Mouse (Mus musculus): ENCODE measurements around the gene Fubp1. TPM values are rescaled to one million over a fixed set of nuclear protein-coding genes. Genes with fewer than 3 reads are reported as not detected.

The Fubp1 gene
- polyA plus RNA-seq, 1 experiment, result 18.4 TPM

DNA sequence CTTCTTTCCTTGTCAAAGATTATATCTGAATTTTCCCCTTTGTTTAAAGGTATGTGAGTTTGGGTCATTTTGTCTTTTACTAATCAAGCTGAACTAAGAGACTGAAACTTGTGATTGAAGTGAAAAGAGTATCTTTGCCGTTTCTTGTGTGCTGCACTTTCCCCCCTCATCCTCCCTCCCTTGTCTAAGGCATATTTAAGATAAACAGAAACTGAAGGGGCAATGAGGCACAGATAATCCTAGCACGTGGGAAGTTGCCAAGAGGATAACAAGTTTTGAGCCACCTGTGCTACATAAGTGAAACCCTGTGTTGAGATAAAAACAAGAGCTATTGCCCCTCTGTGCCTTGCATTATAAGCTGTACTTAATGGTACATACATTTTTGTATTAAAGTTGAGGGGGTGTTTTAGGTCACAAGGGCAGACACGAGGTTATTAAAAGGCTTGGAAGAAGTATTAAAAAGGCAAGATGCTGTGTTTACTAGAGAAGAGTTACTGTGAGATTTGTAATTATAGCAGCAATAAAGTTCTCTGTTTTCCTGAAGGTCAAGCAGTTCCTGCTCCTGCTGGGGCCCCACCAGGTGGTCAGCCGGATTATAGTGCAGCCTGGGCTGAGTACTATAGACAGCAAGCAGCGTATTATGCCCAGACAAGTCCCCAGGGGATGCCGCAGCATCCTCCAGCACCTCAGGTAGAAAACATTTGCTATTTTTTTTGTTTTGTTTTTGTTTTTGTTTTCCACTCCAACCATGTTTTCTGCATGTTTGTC, 21.3 kb downstream of the Fubp1 start:
- 44% methylated on average over 6 of the region's 6 CpGs for WGBS
- H3K27ac ChIP-seq (ENCODE audit: insufficient read depth, low read depth, low read length), result no peak overlapping the region

DNA sequence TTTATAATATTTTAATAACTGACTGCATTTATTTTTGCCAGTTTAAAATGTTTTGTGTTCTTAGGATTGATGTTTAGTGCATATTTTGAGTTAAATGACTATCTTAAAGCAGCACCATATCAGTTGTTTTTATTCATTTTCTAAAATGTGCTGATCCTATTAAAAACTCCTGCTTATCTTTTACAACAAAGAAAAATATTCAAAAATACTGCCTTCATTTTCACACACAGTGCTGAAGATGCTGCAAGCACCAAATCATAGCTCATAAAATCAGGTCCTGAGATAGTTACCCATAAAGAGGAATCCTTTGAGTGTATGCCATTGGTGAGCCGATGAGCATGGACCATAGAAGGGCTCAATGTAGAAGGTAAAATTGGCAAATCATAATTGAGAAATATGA, 25.0 kb downstream of the Fubp1 start:
- TF ChIP-seq CTCF (IDR thresholded peaks at IDR 0.05; ENCODE audit: extremely low read depth, insufficient read length, insufficient replicate concordance, low read depth, low read length), result no peak
- no peak for TF ChIP-seq POLR2A (IDR thresholded peaks at IDR 0.05; ENCODE audit: low read depth, low read length)
- 89% methylated on average over 1 of the region's 1 CpGs for WGBS

More for the DNA sequence above, 21.3 kb downstream of the Fubp1 start:
- TF ChIP-seq CTCF (IDR thresholded peaks at IDR 0.05; ENCODE audit: extremely low read depth, insufficient read length, insufficient replicate concordance, low read depth, low read length) (no peak), POLR2A (IDR thresholded peaks at IDR 0.05; ENCODE audit: low read depth, low read length) (no peak)
- no peaks in the 10 kb centered on the region for H3K4me1 ChIP-seq (ENCODE audit: control insufficient read depth, insufficient read depth, insufficient read length, low read length)
- H3K4me3 ChIP-seq (ENCODE audit: low read depth, low read length), result no peak overlapping the region
- peaks cover 34% of the 10 kb centered on the region for H3K36me3 ChIP-seq (ENCODE audit: control insufficient read depth, insufficient read depth, low read length)
- H3K27me3 ChIP-seq (ENCODE audit: control insufficient read depth, insufficient read depth, low read length), result no peaks in the 10 kb centered on the region

DNA sequence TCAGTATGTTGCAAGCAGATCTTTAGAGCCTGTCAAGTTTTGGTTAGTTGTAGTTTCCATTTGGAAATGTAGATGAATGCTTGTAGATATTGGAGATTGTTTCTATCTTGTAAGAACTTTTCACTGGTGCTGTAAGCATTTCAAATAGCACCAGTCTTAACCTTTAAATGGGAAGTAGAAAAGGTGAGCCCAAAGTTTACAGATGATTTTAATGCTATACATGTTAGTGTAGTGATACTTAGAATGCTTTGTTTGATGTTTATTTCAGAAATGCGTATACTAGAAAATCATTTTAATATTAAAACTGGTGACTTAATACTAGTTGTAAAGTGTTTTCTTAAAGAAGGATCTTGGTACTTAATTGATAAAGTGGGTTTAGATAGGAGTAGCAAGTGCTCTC, 25.6 kb downstream of the Fubp1 start:
- Histone ChIP-seq H3K27ac (ENCODE audit: insufficient read depth, low read depth, low read length) (no peak overlapping the region), H3K4me3 (ENCODE audit: low read depth, low read length) (no peak overlapping the region), H3K27me3 (ENCODE audit: control insufficient read depth, insufficient read depth, low read length) (no peaks in the 10 kb centered on the region), H3K4me1 (ENCODE audit: control insufficient read depth, insufficient read depth, insufficient read length, low read length) (peaks cover 6% of the 10 kb centered on the region), H3K36me3 (ENCODE audit: control insufficient read depth, insufficient read depth, low read length) (peaks cover 22% of the 10 kb centered on the region)
- WGBS, result 97% methylated on average over 1 of the region's 1 CpGs
- TF ChIP-seq POLR2A (IDR thresholded peaks at IDR 0.05; ENCODE audit: low read depth, low read length) (no peak), CTCF (IDR thresholded peaks at IDR 0.05; ENCODE audit: extremely low read depth, insufficient read length, insufficient replicate concordance, low read depth, low read length) (no peak)

More for the DNA sequence above, 25.0 kb downstream of the Fubp1 start:
- Histone ChIP-seq H3K4me3 (ENCODE audit: low read depth, low read length) (no peak overlapping the region), H3K36me3 (ENCODE audit: control insufficient read depth, insufficient read depth, low read length) (peaks cover 24% of the 10 kb centered on the region), H3K27ac (ENCODE audit: insufficient read depth, low read depth, low read length) (no peak overlapping the region), H3K27me3 (ENCODE audit: control insufficient read depth, insufficient read depth, low read length) (no peaks in the 10 kb centered on the region), H3K4me1 (ENCODE audit: control insufficient read depth, insufficient read depth, insufficient read length, low read length) (peaks cover 3% of the 10 kb centered on the region)

DNA sequence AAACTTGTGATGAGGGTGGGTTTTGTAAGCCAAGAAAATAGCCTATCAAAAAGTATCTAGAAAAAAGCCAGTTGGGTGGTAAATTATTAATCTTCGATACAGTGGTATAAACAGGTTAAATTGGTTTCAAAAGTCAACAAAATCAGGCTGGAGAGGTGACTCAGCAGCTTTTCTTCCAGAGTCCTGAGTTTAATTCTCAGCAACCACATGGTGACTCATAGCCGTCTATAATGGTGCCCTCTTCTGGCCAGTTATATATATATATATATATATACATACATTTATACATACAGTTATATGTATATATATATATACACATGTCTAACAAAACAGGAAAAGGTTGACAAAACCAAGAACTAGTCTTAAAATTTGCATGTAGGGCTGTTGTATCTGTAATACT, 28.6 kb downstream of the Fubp1 start:
- no peak overlapping the region for H3K27ac ChIP-seq (ENCODE audit: insufficient read depth, low read depth, low read length)
- 7% methylated on average over 2 of the region's 2 CpGs for WGBS
- peaks cover 7% of the 10 kb centered on the region for H3K4me1 ChIP-seq (ENCODE audit: control insufficient read depth, insufficient read depth, insufficient read length, low read length)
- H3K36me3 ChIP-seq (ENCODE audit: control insufficient read depth, insufficient read depth, low read length), result peaks cover 16% of the 10 kb centered on the region
- H3K27me3 ChIP-seq (ENCODE audit: control insufficient read depth, insufficient read depth, low read length), result no peaks in the 10 kb centered on the region
- TF ChIP-seq CTCF (IDR thresholded peaks at IDR 0.05; ENCODE audit: extremely low read depth, insufficient read length, insufficient replicate concordance, low read depth, low read length), result no peak
- no peak for TF ChIP-seq POLR2A (IDR thresholded peaks at IDR 0.05; ENCODE audit: low read depth, low read length)
- H3K4me3 ChIP-seq (ENCODE audit: low read depth, low read length), result no peak overlapping the region

DNA sequence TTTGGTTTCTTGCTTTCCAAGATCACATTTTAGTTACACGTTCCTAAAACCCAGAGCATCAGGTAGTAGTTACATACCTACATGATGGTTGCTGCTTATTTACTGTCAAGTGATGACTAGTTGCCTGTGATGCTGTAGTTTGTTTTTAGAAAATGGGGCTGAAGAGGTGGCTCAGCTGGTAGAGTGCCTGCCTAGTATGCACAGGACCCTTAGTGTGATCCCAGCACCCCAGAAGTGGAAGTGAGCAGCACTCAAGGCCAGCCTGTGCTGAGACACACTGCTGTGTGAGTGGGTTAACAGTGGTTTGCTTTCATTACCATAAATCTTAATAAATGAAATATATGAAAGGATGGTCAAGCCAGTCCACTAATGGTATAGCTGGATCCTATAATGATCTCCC, 29.4 kb downstream of the Fubp1 start:
- Histone ChIP-seq H3K4me3 (ENCODE audit: low read depth, low read length) (no peak overlapping the region), H3K27me3 (ENCODE audit: control insufficient read depth, insufficient read depth, low read length) (no peaks in the 10 kb centered on the region), H3K4me1 (ENCODE audit: control insufficient read depth, insufficient read depth, insufficient read length, low read length) (peaks cover 7% of the 10 kb centered on the region), H3K36me3 (ENCODE audit: control insufficient read depth, insufficient read depth, low read length) (peaks cover 13% of the 10 kb centered on the region), H3K27ac (ENCODE audit: insufficient read depth, low read depth, low read length) (no peak overlapping the region)
- 90% methylated on average over 1 of the region's 1 CpGs for WGBS
- no peak for TF ChIP-seq POLR2A (IDR thresholded peaks at IDR 0.05; ENCODE audit: low read depth, low read length)

DNA sequence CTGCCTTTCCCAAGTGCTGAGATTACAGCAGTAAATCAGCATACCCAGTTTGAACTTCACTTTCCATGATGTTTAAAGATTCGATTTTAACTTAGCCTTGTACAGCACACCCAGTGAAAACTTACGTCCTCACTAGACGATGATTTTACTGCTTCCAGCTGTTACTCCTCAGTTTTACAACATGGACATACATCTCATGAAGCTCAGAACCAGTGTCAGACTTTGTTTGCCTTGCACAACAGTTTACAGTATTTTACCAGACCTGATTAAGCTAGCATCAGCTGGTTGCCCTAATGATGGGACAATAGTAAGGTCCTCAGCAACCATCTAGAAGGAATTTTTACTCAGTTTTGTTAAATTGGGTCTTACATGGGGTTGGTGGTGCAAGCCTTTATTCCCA, 30.9 kb downstream of the Fubp1 start:
- Histone ChIP-seq H3K27me3 (ENCODE audit: control insufficient read depth, insufficient read depth, low read length) (no peaks in the 10 kb centered on the region), H3K36me3 (ENCODE audit: control insufficient read depth, insufficient read depth, low read length) (peaks cover 11% of the 10 kb centered on the region), H3K4me1 (ENCODE audit: control insufficient read depth, insufficient read depth, insufficient read length, low read length) (peaks cover 7% of the 10 kb centered on the region), H3K4me3 (ENCODE audit: low read depth, low read length) (no peak overlapping the region), H3K27ac (ENCODE audit: insufficient read depth, low read depth, low read length) (no peak overlapping the region)
- 42% methylated on average over 3 of the region's 3 CpGs for WGBS
- TF ChIP-seq CTCF (IDR thresholded peaks at IDR 0.05; ENCODE audit: extremely low read depth, insufficient read length, insufficient replicate concordance, low read depth, low read length) (no peak), POLR2A (IDR thresholded peaks at IDR 0.05; ENCODE audit: low read depth, low read length) (no peak)

DNA sequence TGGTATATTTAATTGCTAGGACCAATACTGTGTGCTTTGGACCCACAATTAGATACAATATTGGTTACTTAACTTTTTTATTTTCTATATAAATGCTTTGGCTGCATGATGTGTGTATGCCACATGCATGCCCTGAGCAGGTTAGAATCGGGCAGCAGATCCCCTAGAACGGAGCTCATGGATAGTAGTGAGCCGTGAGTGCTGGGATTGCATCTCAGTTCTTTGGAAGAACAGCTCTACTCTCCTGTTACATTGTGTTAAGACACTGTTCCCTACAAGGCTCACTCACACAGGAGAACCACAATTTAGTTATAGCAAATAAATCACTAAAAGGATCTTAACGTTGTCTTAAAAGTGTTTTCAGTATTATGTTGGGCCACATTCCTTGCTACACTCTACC, 33.1 kb downstream of the Fubp1 start:
- Histone ChIP-seq H3K27ac (ENCODE audit: insufficient read depth, low read depth, low read length) (no peak overlapping the region), H3K4me3 (ENCODE audit: low read depth, low read length) (no peak overlapping the region), H3K27me3 (ENCODE audit: control insufficient read depth, insufficient read depth, low read length) (no peaks in the 10 kb centered on the region), H3K4me1 (ENCODE audit: control insufficient read depth, insufficient read depth, insufficient read length, low read length) (peaks cover 7% of the 10 kb centered on the region), H3K36me3 (ENCODE audit: control insufficient read depth, insufficient read depth, low read length) (peaks cover 5% of the 10 kb centered on the region)
- WGBS, result 81% methylated on average over 4 of the region's 4 CpGs
- TF ChIP-seq POLR2A (IDR thresholded peaks at IDR 0.05; ENCODE audit: low read depth, low read length), result no peak
